Mouse (Mus musculus) liver (tissue): ENCODE results near the gene Zkscan6.
A peak's percentile ranks its signal among the peaks of the same experiment; 100 is the strongest.

Experiments used
- DNase-seq: peaks from one replicate; pipeline ENCODE4 v3.0.0-alpha.2; 2020; ENCODE audit warnings: mixed read lengths

Gene Zkscan6

GRCm38 (mm10) chr11:65806909-65807504, at the start of gene Zkscan6:
TSS of gene Zkscan6 (plus strand) at chr11:65807175.
- DNase-seq, result peak; percentile 97

- no peak for DNase-seq
These were observed 47.6 kb upstream of the Zkscan6 start for GRCm38 (mm10) chr11:65759350-65759749.

GRCm38 (mm10) chr11:65760912-65761311, 46.1 kb upstream of the Zkscan6 start:
- no peak for DNase-seq

GRCm38 (mm10) chr11:65768445-65768844, 38.5 kb upstream of the Zkscan6 start:
- no peak for DNase-seq

- no peak for DNase-seq
These were observed 37.0 kb upstream of the Zkscan6 start for GRCm38 (mm10) chr11:65769990-65770389.

GRCm38 (mm10) chr11:65771546-65771945, 35.4 kb upstream of the Zkscan6 start:
- DNase-seq, result no peak

- DNase-seq, result peak; percentile 24
These were observed 33.4 kb upstream of the Zkscan6 start for GRCm38 (mm10) chr11:65773535-65773934.

GRCm38 (mm10) chr11:65773946-65774656, 32.9 kb upstream of the Zkscan6 start:
- DNase-seq, result peak; percentile 48

GRCm38 (mm10) chr11:65776906-65777611, 29.9 kb upstream of the Zkscan6 start:
- DNase-seq, result no peak

GRCm38 (mm10) chr11:65777810-65778209, 29.2 kb upstream of the Zkscan6 start:
- DNase-seq, result no peak

GRCm38 (mm10) chr11:65779066-65779465, 27.9 kb upstream of the Zkscan6 start:
- no peak for DNase-seq

GRCm38 (mm10) chr11:65779578-65779977, 27.4 kb upstream of the Zkscan6 start:
- no peak for DNase-seq

GRCm38 (mm10) chr11:65781596-65781995, 25.4 kb upstream of the Zkscan6 start:
- no peak for DNase-seq

GRCm38 (mm10) chr11:65786160-65786559, 20.8 kb upstream of the Zkscan6 start:
- peak; percentile 6 for DNase-seq

- DNase-seq, result peak; percentile 45
These were observed 19.4 kb upstream of the Zkscan6 start for GRCm38 (mm10) chr11:65787421-65788151.

GRCm38 (mm10) chr11:65788154-65788553, 18.8 kb upstream of the Zkscan6 start, which contains the start of gene Map2k4:
TSS of gene Map2k4 (minus strand) at chr11:65788297.
- peak; percentile 96 for DNase-seq

- no peak for DNase-seq
These were observed 12.4 kb upstream of the Zkscan6 start for GRCm38 (mm10) chr11:65794428-65795219.

- no peak for DNase-seq
These were observed 11.1 kb upstream of the Zkscan6 start for GRCm38 (mm10) chr11:65795896-65796295.

- no peak for DNase-seq
These were observed 5.1 kb upstream of the Zkscan6 start for GRCm38 (mm10) chr11:65801899-65802298.

GRCm38 (mm10) chr11:65806321-65806904, 562 bp upstream of the Zkscan6 start:
- peak; percentile 62 for DNase-seq

- no peak for DNase-seq
These were observed 626 bp downstream of the Zkscan6 start for GRCm38 (mm10) chr11:65807601-65808000.

- no peak for DNase-seq
These were observed 5.1 kb downstream of the Zkscan6 start for GRCm38 (mm10) chr11:65812088-65812487.
